Mouse (Mus musculus) yolk sac, embryonic 10.5 days (tissue): ENCODE measurements around the gene Mknk2.

ENCODE experiments used
- DNase-seq: peaks from one replicate; pipeline ENCODE4 v3.0.0-alpha.2; 2017; ENCODE audit warnings: low spot score

Mknk2 gene

GRCm38 (mm10) chr10:80692249-80693165, 14.6 kb upstream of the Mknk2 start:
- no peak for DNase-seq

- DNase-seq, result no peak
Observed at GRCm38 (mm10) chr10:80687850-80688249, 9.9 kb upstream of the Mknk2 start.

GRCm38 (mm10) chr10:80686617-80687016, 8.7 kb upstream of the Mknk2 start:
- DNase-seq, result no peak

GRCm38 (mm10) chr10:80684984-80685383, 7.1 kb upstream of the Mknk2 start:
- no peak for DNase-seq

GRCm38 (mm10) chr10:80684214-80684613, 6.3 kb upstream of the Mknk2 start:
- no peak for DNase-seq

GRCm38 (mm10) chr10:80683647-80684046, 5.7 kb upstream of the Mknk2 start:
- no peak for DNase-seq

GRCm38 (mm10) chr10:80682003-80682402, 4.1 kb upstream of the Mknk2 start:
- no peak for DNase-seq

- no peak for DNase-seq
Observed at GRCm38 (mm10) chr10:80680260-80680696, 2.4 kb upstream of the Mknk2 start.

GRCm38 (mm10) chr10:80679556-80680259, 1.8 kb upstream of the Mknk2 start:
- no peak for DNase-seq

GRCm38 (mm10) chr10:80678601-80679377, 877 bp upstream of the Mknk2 start:
- no peak for DNase-seq

GRCm38 (mm10) chr10:80677128-80677875, 610 bp downstream of the Mknk2 start:
- no peak for DNase-seq

GRCm38 (mm10) chr10:80676198-80676928, 1.5 kb downstream of the Mknk2 start:
- peak; percentile 100 for DNase-seq

- DNase-seq, result no peak
Observed at GRCm38 (mm10) chr10:80675405-80676197, 2.3 kb downstream of the Mknk2 start.

- no peak for DNase-seq
Observed at GRCm38 (mm10) chr10:80674851-80675404, 3.0 kb downstream of the Mknk2 start.

GRCm38 (mm10) chr10:80674161-80674711, 3.7 kb downstream of the Mknk2 start:
- no peak for DNase-seq

- no peak for DNase-seq
Observed at GRCm38 (mm10) chr10:80673690-80674089, 4.2 kb downstream of the Mknk2 start.

- DNase-seq, result no peak
Observed at GRCm38 (mm10) chr10:80671936-80672690, 5.8 kb downstream of the Mknk2 start.

- DNase-seq, result no peak
Observed at GRCm38 (mm10) chr10:80671251-80671650, 6.7 kb downstream of the Mknk2 start.

GRCm38 (mm10) chr10:80670531-80670930, 7.4 kb downstream of the Mknk2 start:
- DNase-seq, result no peak
